Mouse (Mus musculus): Measurements from ENCODE around the gene Trp53.

Trp53 gene

DNA sequence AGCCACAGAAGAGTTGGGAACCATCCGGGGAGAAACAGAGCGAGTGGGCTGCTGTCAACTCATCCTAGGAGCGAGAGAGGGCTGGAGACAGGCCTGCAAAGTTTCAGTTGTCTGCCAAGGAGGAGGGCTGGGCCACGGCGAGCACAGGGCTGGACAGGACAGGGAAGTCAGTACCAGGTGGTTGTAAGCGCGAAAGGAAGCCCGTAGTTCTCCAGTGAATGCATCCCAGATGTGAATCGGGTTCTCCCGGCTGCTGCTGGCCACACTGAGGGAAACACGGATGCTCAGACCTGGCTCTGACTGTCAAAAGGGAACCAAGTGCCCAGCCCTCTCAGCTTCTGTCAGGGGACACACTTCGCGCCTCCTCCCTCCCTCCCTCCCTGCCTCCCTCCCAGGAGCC is 16.8 kb upstream of the Trp53 start:
- DNase-seq = no peak

DNA sequence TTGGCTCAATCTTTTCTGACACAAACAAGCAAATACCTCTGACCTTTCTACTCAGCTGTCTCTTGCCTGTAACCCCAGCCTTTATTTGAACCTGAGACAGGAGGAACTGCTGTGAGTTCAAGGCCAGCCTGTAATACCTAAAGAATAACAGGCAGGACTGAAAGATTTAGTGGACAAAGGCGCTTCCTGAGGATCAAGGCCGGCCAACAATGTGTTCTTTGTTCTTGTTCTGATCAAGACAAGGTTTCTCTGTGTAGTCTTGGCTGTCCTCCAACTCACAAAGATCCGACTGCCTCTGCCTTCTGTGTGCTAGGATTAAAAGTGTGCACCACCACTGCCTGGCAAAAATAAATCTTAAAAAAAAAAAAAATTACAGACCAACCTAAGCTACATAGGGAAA is 15.8 kb upstream of the Trp53 start:
- no peak for DNase-seq

DNA sequence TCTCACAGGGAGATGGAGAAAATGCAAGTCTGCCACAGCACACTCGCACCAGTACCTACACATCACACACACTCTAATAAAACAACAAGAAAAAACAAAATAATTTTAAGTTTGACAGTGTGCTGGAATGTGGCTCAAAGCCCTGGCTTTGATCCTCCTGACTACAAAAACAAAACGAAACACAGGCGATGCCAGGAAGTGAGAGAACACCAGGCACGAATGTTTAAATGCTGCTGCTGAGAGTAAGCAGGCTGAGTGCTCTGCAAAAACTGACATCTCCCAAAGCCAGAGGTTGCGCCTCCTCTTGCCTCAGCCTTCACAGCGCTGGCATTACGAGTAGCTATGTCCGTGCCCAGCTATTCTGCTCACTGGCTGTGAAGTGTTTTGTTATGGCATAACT is 15.0 kb upstream of the Trp53 start:
- DNase-seq = no peak

DNA sequence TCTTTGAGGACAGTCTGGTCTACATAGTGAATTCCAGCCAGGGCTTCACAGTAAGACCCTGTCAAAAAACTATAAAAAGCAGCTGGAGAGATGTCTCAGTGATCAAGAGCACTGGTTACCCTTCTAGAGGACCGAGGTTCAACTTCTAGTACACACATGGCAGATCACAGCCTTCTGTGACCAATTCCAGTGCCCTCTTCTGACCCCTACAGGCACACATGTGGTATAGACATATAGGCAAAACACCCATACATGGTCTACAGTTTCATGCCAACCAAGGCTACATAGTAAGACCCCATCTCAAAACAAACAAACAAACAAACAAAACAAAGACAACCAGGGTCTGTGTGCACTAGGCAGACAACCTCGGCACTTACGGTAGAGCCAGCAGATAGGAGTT is 4.9 kb upstream of the Trp53 start:
- peak in 1 of 2 experiments; percentile 12 for DNase-seq

DNA sequence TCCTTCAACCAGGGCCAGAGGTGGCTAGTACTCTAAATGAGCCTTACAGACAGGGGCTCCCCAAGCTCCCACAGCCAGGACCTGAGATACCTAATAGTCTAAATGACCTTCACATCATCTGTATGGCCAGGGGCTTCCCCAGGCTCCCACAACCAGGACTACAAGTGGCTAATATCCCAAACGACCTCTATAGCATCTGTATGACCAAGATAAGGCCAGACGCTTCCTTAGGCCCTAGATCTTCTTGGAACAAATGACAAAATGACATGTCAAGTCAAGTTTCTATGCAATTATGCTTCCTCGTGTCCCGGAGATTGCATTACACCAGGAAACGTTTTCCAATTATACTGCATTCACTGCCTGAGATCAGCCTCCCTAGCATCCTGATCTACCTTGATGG is 3.9 kb upstream of the Trp53 start:
- DNase-seq = no peak

DNA sequence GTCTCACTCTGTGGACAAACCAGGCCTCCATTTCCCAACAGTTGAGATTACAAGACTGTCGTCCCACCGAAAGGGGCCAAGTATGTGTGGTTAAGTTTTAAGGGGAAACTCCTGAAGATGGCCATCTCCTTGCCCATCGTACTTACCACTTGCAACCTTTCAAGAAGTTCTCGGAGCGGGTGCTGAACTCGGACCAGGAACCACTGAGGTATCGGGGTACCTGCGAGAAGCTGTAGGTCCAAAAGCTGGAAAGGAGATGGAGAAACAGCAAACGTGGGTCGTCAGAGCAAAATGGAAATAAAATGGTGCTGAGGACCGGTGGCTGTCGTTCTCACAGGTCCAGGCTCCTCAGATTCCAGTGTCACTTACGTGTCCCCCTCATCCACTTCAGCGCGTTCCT is 1.9 kb upstream of the Trp53 start:
- no peak for DNase-seq

DNA sequence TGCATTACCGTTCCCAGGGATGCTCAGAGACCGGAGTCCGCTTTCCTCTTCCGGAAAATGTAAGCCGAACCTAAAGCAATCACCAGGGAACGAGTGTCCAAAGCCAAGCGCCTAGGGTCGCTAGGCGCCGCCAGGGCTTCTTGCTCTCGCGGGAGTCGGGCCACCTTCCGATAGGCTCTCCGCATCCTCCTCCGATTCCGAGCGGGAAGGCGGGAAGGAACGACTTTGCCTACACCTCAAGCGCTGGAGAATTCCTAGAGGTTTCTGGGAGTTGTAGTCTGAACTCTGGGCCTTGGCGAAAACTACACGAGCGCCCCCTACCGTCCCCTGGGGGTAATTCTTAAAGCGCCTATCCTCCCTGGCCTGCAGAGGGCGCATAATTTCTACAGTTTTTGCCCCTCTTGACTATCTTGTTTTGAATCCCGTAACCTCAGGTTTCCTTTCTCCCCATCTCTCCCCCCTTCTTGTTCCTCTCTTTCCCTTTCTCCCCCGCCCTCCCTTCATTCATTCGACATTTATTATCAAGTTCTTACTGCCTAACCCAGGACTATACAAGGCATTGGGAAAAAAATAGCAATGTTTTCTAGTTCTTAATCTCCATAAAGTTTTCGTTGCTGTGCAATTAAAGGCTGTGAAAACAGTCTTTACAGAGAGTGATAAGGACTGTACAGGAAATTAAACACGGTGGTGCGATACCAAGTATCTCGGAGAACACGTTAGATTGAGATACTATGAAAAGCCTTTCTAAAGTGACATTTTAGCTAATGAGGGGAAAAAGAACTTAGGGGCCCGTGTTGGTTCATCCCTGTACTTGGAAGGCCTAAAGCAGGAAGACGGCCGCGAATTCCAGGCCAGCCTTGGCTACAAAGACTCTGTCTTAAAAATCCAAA is 786 bp upstream of the Trp53 start:
- peak; percentile 96 to 98 for DNase-seq

DNA sequence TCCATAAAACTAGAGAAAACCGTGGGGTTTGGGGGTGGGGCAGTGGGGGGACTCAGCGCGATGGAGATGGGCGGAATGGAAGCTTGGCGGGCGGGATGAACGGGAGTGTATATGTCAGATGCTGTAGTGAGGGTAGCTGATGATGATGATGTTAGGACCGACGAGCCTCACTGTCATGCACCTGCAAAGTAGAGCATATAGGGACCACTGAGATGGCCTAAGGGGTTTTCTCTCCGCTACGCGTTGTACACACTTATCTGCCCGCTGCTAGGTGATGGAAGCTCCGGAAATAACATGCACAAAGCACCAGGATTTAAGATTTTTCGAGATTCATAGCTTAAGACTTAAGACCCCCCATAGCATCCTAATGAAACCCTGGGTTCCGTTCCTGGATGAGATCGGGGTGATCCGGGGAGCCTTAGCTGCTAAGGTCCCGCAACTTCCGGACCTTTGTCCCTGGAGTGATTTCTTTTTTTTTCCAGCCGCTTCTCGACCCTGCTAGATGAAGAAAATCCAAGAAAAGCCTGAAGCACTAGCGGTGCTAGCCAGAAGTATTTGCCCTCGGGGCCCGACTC is 500 bp downstream of the Trp53 start:
- no peak for DNase-seq

DNA sequence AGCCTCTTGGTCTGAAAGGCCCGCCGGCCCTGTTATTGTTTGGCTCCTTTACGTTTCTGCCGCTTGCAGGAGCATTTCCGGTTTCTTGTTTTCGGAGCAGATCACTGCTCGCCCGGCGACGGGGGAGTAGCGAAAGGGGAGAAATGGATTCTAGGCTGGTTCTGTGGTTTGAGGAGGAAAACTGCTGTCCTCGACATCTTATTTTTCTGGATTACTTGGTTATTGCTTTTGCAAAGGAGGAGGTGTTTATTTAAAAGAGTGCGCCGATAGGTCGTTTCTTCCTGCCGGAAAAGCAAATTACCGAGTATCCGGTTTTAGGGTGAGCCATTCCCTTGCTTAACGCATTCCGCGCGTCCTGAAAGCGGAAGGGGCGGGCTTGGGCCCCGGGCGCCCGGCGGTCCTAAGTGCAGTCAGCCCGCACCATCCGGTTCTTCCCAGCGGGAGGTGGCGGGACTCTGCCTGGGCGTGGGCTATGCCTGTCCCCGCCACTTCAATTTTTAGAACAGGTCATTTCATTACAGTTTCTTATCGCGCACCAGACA is 1.1 kb downstream of the Trp53 start:
- DNase-seq = peak; percentile 95 to 96

DNA sequence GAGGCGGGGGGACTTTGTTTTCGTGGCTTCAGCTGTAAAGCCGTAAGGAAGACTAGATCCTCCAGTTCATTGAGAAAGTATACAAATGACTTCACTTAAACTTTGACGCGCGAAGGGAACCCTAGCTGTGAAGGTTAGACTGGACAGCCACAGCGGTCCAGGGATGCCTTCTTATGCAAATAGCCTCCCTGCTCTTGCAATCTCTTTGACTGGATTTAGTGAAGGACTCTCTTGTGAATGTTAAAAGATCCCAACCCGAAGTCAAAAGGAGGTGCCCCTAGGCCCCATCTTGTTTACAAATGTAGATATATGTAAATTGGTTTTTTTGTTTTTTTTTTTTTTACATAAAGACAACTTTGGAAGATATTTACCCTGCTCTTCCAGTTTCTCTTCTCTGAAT is 1.7 kb downstream of the Trp53 start:
- DNase-seq = peak in 1 of 2 experiments; percentile 10

DNA sequence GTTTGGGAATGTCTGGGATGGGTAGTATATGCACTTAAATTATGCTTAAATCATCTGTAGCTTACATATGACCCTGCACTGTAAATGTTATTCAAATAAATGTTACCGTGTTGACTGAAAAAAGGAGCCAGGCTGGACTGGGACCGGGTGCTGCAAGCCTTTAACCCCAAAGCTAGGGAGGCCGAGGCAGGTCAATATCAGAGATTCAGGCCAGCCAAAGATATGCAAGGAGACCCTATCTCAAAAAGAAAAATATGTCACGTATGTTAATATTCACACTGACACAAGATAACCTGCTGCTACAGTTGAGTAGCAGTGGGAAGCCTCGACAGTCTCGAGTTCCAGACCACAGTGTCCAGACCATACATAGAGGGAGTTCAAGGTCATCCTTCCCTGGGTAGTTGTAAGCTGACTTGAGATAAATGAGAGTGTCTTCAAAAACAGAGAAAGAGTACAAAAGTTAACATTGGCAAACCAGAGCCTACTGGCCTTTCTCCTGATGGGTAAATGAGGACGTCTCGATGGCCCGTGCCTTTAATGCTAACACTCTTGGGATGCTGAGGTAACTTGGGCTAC is 2.2 kb downstream of the Trp53 start:
- DNase-seq = no peak

DNA sequence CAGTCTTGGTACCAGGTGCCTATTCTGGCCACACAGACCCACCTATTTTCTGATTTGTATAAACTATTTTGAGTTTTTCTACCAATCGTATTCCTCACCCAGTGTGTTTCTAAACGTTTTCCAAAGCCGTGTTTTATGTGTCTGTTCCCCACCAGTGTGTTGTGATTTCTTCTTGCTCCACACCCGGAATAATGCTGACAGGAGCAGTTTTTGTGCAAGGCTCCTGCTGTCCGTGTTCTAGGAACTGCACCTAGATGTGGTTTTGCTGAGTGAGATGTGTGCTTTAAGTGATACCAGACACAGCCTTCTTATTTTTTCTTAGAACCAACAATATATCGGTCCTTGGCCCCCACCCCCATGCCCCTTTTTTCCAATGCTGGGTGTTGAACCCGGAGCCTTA is 3.8 kb downstream of the Trp53 start:
- DNase-seq = no peak

DNA sequence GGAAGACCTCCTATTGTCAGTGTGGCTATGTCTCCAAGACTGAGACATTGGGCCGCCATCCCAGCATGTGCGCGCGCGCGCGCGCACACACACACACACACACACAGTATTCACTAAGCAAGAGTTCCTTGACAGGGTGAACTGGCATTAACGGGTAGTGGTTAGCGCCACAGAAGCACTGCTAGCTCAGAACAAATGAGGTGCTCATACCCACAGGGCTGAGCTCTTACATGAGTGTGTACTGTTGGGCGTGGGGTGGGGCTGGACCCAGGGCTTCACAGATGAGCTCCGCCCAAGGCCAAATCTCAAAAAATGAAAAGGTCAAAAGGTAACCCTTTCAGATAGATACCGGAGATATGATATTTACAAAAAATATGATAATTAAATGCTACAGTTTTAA is 4.8 kb downstream of the Trp53 start:
- no peak for DNase-seq

DNA sequence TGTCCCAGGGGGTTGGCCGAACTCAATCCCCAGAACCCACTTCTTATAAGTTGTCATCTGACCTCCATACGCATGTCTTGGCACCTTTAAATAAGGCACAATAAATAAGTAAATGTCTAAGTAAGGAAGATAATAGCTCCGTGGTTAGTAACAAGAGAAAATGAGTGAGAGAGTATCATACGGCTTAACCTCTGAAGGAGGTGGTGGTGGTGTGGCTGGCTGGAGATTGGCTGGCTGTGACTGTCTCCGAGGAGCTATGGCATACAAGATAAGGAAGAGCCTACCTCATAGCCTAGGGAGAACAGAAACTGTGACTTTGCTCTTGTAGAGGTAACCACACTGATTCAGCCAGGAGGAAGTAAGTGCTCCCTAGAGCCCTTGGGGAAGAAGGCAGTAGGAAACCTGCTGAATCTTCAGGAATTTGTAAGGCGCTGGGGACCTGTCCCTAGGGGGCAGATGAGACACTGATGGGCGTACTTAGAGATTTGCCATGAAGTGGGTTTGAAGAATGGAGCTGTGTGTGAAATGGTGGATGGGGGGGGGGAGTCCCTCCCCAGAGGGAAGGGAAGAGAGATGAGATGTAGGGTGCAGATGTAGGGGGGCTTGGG is 5.7 kb downstream of the Trp53 start:
- no peak for DNase-seq

DNA sequence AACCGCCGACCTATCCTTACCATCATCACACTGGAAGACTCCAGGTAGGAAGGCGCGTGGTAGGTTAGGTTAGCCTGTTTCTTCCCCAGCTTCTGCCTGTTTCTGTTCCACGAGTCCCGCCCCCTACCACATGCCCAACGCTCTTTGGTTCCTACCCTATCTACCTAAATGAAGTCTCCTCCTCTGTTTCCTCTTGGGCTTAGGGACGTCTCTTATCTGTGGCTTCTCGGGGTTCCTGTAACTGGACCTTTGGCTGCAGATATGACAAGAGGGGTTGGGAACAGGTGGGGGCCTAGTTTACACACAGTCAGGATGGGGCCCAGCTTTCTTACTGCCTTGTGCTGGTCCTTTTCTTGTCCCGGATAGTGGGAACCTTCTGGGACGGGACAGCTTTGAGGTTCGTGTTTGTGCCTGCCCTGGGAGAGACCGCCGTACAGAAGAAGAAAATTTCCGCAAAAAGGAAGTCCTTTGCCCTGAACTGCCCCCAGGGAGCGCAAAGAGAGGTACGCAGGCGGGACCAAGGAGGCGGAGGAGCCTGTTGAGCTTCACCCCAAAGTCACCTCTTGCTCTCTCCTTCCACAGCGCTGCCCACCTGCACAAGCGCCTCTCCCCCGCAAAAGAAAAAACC is 9.2 kb downstream of the Trp53 start:
- DNase-seq = no peak

DNA sequence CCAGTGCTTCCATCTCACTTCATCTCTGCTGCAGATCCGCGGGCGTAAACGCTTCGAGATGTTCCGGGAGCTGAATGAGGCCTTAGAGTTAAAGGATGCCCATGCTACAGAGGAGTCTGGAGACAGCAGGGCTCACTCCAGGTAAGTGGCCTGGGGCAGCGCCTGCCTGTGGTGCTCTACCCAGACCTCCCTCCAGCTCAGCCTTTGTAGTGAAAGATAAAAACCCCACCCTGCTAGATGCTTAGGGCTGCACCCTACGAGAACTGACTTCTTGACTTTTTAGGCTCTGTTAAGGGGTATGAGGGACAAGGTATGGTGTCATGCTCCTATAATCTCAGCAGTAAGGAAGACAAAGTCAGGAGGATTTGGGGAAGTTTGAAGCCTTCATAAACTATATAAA is 10.5 kb downstream of the Trp53 start:
- DNase-seq = no peak

DNA sequence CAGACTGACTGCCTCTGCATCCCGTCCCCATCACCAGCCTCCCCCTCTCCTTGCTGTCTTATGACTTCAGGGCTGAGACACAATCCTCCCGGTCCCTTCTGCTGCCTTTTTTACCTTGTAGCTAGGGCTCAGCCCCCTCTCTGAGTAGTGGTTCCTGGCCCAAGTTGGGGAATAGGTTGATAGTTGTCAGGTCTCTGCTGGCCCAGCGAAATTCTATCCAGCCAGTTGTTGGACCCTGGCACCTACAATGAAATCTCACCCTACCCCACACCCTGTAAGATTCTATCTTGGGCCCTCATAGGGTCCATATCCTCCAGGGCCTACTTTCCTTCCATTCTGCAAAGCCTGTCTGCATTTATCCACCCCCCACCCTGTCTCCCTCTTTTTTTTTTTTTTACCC is 11.3 kb downstream of the Trp53 start:
- no peak for DNase-seq

DNA sequence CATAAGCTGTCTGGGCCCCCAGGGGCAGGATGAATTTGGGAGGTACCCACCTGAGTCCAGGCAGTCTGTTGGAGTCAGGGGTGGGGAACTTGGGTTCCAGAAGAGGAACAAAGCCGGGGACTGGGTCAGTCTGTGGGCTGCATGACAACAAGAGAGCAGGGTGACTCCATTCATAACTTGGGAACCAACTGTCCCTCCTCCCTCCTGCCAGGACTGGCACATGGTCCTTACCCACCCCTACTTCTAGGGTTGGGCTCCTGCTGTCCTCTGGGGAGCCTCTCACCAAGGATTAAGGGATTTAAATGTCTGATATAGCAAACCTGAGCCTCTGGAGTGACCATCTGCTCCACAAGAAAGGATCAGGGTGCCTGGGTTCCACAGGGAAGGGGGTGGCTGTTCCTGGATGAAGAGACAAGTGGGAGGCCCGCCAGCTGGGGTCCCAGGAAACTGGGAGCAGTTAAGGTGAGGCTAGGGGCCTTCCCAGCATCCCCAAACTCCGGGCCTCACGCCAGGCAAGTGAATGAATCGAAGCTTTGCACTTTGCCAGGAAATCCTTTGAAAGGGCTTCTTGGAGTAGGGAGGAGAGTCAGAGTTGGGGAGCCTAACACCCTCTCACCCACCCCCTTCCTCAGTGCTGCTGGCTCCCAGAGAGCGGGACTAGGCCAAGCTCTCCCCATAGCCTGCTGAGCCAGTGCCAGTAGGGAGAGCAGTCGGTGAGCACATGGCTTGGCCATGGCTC is 11.9 kb downstream of the Trp53 start:
- no peak for DNase-seq

DNA sequence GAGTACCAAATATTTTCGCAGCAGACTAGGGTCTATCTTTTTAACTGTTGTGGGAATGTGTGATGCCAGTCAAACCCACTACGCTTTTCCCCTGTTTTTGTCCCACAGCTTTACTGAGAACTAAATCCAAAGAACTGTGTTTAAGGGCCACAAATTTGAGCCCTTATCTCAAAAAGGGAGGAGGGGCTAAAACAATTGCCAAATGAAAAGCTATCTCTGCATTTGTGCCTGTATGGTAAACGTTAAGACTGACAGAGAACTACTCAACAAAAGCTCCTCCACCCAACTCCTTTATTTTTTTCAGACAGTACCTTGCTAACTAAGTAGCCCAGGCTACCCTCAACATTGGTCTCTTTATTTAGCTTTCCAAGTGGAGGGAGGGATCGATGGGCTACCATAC is 12.6 kb downstream of the Trp53 start:
- no peak for DNase-seq

DNA sequence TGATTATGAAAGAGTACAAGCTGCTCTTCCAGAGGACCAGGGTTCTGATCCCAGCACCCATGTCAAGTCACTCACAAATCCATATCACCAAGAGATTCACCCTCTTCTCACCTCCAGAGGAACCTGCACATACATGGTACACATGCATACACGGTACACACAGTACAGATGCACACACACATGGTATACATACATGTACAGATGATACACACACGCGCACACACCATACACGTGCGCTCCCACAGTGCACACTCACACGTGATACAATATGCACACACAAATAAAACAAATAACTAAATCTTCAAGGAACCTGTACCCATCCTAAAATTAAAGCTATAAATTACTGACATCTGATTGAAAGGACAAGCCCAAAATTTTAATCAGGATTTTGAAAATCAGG is 14.7 kb downstream of the Trp53 start:
- no peak for DNase-seq

DNA sequence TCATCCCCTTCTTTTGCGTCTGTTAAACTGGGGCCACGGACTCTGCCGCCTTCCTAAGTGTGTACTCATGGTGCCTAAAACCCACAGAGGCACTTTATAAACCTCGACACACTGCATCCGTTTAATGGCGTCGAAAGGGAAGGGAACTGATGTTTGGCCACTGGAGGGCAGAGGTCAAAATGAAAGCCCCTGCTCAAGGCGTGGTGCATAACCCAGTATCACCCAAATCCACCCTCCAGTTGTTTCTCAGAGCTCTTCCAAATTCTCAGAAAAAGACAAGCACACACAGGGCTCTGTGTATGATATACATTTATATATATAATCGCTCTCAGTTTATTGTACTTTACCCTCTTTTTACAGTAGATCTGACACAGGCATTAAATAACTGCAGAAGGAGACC is 19.3 kb downstream of the Trp53 start:
- DNase-seq = no peak

DNA sequence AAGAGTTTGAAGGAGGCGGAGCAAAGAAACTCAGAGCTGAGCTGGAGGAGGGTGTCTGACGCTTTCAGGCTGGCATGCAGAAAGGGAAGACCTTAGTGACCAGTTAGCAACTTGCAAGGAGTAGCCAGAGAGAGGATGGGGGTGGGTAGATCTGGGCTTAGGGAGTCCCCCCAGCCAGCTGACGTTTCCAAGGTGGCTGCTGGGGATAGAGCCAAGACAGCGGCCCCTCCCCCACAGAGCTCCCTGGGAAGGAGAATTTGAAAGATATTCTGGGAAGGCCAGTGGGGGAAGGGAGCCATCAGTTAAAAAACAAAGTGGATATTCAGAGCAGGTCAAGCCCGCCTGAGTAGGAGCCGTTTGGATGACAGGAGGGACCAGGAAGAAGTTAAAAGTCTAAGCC is 19.9 kb downstream of the Trp53 start:
- DNase-seq = peak; percentile 53 to 71

Data from kidney, postnatal 36 days (tissue).